Mouse (Mus musculus): ENCODE results near the gene Ddx19b. TPM values are rescaled to one million over a fixed set of nuclear protein-coding genes. Genes with fewer than 3 reads are reported as not detected.

Ddx19b gene
- polyA plus RNA-seq, 1 experiment from 2014 or later = 7.2 TPM

DNA sequence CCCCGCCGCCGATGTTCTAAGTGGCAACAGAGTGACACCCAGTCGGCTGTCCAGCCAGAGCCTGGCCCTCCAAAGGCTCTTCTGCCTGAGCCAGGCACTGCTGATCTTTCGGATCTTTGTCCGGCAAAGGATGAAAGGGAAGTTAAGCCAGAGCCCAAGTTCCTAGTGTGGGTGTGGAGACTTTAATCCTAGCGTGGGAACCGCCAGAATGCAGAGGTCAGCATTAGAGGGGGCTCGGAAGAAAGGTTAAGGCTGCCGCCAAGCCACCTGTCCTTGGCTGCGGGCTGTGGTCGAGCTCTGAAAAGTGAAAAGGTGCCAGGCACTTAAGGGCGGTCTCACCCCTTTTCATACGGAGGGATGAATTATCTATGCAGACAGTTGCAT is 30.1 kb upstream of the Ddx19b start:
- peak overlapping the region; percentile 64 for H3K4me2 ChIP-seq (ENCODE audit: low read depth, low read length)
- H3K4me3 ChIP-seq (ENCODE audit: low read length) = peak overlapping the region; percentile 67
- no peaks in the 10 kb centered on the region for H3K9me3 ChIP-seq (ENCODE audit: control insufficient read depth, low read length)
- peak; percentile 0; the same call in 1 of the 2 replicates for ATAC-seq (ENCODE audit: low read depth)
- no peaks in the 10 kb centered on the region for H3K27me3 ChIP-seq (ENCODE audit: control insufficient read depth, insufficient read depth, low read depth, low read length)
- H3K9ac ChIP-seq (ENCODE audit: low read length) = peak overlapping the region; percentile 62
- no peaks in the 10 kb centered on the region for H3K36me3 ChIP-seq (ENCODE audit: control insufficient read depth, insufficient read depth, low read length)
- WGBS = under 1% methylated on average over 14 of the region's 14 CpGs
- peaks cover 17% of the 10 kb centered on the region for H3K4me1 ChIP-seq (replicated peaks; ENCODE audit: control insufficient read depth, insufficient read depth, low read length)
- H3K27ac ChIP-seq (ENCODE audit: low read length) = no peak overlapping the region

DNA sequence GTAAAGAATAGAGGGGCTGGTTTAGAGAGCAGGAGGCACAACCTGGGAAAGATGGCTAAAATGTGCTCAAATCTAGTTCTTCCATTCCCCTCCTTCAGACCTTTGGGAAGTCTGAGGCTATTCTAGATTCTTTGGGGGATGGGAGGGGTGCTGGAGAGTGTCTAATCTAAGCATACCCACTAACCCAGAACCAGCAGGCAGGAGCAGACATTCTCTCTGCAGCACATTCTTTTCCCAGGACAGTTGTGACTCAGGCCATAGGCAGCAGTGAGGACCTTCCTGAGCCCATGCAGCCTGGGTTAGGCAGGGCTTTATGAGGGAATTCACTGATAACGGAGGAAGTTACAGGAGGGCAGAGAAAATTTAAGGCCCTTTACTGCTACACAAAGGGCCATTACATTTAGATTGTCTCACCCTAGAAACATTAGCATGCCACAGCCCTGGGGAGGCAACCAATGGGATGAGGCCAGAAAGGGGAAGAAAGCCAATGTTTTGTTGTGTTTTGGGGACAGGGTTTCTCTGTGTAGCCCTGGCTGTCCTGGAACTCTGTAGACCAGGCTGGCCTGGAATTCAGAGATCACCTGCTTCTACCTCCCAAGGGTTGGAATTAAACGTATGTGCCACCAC is 27.5 kb upstream of the Ddx19b start:
- H3K27me3 ChIP-seq (ENCODE audit: control insufficient read depth, insufficient read depth, low read depth, low read length) = no peaks in the 10 kb centered on the region
- peaks cover 15% of the 10 kb centered on the region for H3K36me3 ChIP-seq (ENCODE audit: control insufficient read depth, insufficient read depth, low read length)
- no peak overlapping the region for H3K27ac ChIP-seq (ENCODE audit: low read length)
- H3K4me1 ChIP-seq (replicated peaks; ENCODE audit: control insufficient read depth, insufficient read depth, low read length) = peaks cover 17% of the 10 kb centered on the region
- H3K4me2 ChIP-seq (ENCODE audit: low read depth, low read length) = no peak overlapping the region
- no peaks in the 10 kb centered on the region for H3K9me3 ChIP-seq (ENCODE audit: control insufficient read depth, low read length)
- ATAC-seq (ENCODE audit: low read depth) = no peak
- no peak overlapping the region for H3K9ac ChIP-seq (ENCODE audit: low read length)
- H3K4me3 ChIP-seq (ENCODE audit: low read length) = no peak overlapping the region
- 62% methylated on average over 2 of the region's 2 CpGs for WGBS

- H3K27ac ChIP-seq (ENCODE audit: low read length) = peak overlapping the region; percentile 82
- H3K4me1 ChIP-seq (replicated peaks; ENCODE audit: control insufficient read depth, insufficient read depth, low read length) = peaks cover 17% of the 10 kb centered on the region
- peak overlapping the region; percentile 97 for H3K4me2 ChIP-seq (ENCODE audit: low read depth, low read length)
- no peaks in the 10 kb centered on the region for H3K9me3 ChIP-seq (ENCODE audit: control insufficient read depth, low read length)
- ATAC-seq (ENCODE audit: low read depth) = peak; percentile 68
- H3K36me3 ChIP-seq (ENCODE audit: control insufficient read depth, insufficient read depth, low read length) = peaks cover 33% of the 10 kb centered on the region
- peak overlapping the region; percentile 95 for H3K4me3 ChIP-seq (ENCODE audit: low read length)
- WGBS = under 1% methylated on average over 51 of the region's 63 CpGs
- peak overlapping the region; percentile 91 for H3K9ac ChIP-seq (ENCODE audit: low read length)
- H3K27me3 ChIP-seq (ENCODE audit: control insufficient read depth, insufficient read depth, low read depth, low read length) = no peaks in the 10 kb centered on the region
Observed at GRCm38 (mm10) chr8:111056691-111057293, 25.2 kb upstream of the Ddx19b start.

GRCm38 (mm10) chr8:111056158-111056663 is 24.7 kb upstream of the Ddx19b start, which contains the start of gene Exosc6:
TSS of gene Exosc6 (plus strand) at chr8:111056339.
- WGBS = under 1% methylated on average over 53 of the region's 68 CpGs
- H3K27ac ChIP-seq (ENCODE audit: low read length) = peak within 1 kb of the TSS; percentile 82
- peak within 1 kb of the TSS; percentile 97 for H3K4me2 ChIP-seq (ENCODE audit: low read depth, low read length)
- peaks cover 15% of the 10 kb centered on the region for H3K4me1 ChIP-seq (replicated peaks; ENCODE audit: control insufficient read depth, insufficient read depth, low read length)
- H3K4me3 ChIP-seq (ENCODE audit: low read length) = peak within 1 kb of the TSS; percentile 95
- ATAC-seq (ENCODE audit: low read depth) = peak; percentile 95
- no peaks in the 10 kb centered on the region for H3K9me3 ChIP-seq (ENCODE audit: control insufficient read depth, low read length)
- H3K36me3 ChIP-seq (ENCODE audit: control insufficient read depth, insufficient read depth, low read length) = peaks cover 38% of the 10 kb centered on the region
- H3K9ac ChIP-seq (ENCODE audit: low read length) = peak within 1 kb of the TSS; percentile 91
- no peaks in the 10 kb centered on the region for H3K27me3 ChIP-seq (ENCODE audit: control insufficient read depth, insufficient read depth, low read depth, low read length)

DNA sequence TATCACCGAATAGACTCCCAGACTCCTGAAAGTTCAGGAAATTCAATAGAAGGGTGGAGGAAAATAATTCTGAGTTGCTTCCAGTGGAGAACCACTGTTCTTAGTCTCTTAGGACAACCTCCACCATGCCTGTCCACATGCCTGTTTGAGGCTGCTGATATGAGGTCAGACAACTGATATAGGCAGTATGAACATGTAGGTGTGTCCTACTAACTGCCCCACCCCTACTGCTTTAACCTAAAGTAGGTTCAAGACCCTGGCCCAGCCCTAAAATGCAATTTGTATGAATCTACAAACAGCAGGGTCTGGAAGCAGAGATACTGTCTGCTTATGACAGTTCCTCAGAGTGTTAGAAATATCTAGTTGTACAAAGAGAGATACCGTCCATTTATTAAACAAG is 24.1 kb upstream of the Ddx19b start:
- Histone ChIP-seq H3K4me3 (ENCODE audit: low read length) (peak overlapping the region; percentile 95), H3K9ac (ENCODE audit: low read length) (no peak overlapping the region), H3K27me3 (ENCODE audit: control insufficient read depth, insufficient read depth, low read depth, low read length) (no peaks in the 10 kb centered on the region), H3K9me3 (ENCODE audit: control insufficient read depth, low read length) (no peaks in the 10 kb centered on the region), H3K27ac (ENCODE audit: low read length) (no peak overlapping the region), H3K36me3 (ENCODE audit: control insufficient read depth, insufficient read depth, low read length) (peaks cover 38% of the 10 kb centered on the region), H3K4me2 (ENCODE audit: low read depth, low read length) (no peak overlapping the region), H3K4me1 (replicated peaks; ENCODE audit: control insufficient read depth, insufficient read depth, low read length) (peaks cover 11% of the 10 kb centered on the region)
- ATAC-seq (ENCODE audit: low read depth) = no peak
- WGBS = 59% methylated on average over 2 of the region's 2 CpGs

GRCm38 (mm10) chr8:111055031-111055634 is 23.6 kb upstream of the Ddx19b start:
- Histone ChIP-seq H3K9me3 (ENCODE audit: control insufficient read depth, low read length) (no peaks in the 10 kb centered on the region), H3K4me2 (ENCODE audit: low read depth, low read length) (no peak overlapping the region), H3K4me1 (replicated peaks; ENCODE audit: control insufficient read depth, insufficient read depth, low read length) (peaks cover 11% of the 10 kb centered on the region), H3K27ac (ENCODE audit: low read length) (no peak overlapping the region), H3K4me3 (ENCODE audit: low read length) (no peak overlapping the region), H3K36me3 (ENCODE audit: control insufficient read depth, insufficient read depth, low read length) (peaks cover 43% of the 10 kb centered on the region), H3K9ac (ENCODE audit: low read length) (no peak overlapping the region), H3K27me3 (ENCODE audit: control insufficient read depth, insufficient read depth, low read depth, low read length) (no peaks in the 10 kb centered on the region)
- ATAC-seq (ENCODE audit: low read depth) = no peak
- 87% methylated on average over 17 of the region's 17 CpGs for WGBS

DNA sequence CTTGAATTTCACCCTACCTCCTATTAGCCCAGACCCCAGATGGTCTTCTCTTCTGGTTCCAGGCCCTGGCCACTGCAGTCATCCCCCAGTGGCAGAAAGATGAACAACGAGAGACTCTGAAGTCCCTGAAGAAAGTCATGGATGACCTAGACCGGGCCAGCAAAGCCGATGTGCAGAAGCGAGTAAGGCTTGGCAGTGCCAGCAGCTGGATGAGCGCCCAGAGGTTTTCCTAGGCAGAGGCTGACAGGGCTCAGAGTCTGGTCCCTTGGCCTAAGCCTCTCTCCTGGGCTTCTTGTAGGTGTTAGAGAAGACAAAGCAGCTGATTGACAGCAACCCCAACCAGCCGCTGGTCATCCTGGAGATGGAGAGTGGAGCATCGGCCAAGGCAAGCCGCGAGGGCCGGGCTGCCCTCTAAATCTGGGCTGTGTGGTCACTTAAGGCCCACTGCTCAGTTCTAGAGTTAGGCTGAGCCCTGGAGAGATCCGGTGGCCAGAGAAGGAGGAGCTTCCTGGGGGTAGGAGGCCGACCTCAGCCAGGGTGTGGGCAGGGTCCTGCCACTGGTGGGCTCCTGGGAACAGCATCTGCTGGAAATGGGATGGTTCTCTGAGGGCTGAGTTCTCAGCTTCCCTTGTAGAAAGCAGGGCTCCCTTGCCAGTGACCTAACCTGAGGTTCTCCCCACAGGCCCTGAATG is 22.4 kb upstream of the Ddx19b start:
- WGBS = 92% methylated on average over 12 of the region's 12 CpGs
- Histone ChIP-seq H3K4me1 (replicated peaks; ENCODE audit: control insufficient read depth, insufficient read depth, low read length) (peaks cover 11% of the 10 kb centered on the region), H3K27ac (ENCODE audit: low read length) (no peak overlapping the region), H3K4me3 (ENCODE audit: low read length) (no peak overlapping the region), H3K9me3 (ENCODE audit: control insufficient read depth, low read length) (no peaks in the 10 kb centered on the region), H3K27me3 (ENCODE audit: control insufficient read depth, insufficient read depth, low read depth, low read length) (no peaks in the 10 kb centered on the region), H3K4me2 (ENCODE audit: low read depth, low read length) (no peak overlapping the region), H3K9ac (ENCODE audit: low read length) (no peak overlapping the region), H3K36me3 (ENCODE audit: control insufficient read depth, insufficient read depth, low read length) (peaks cover 51% of the 10 kb centered on the region)
- ATAC-seq (ENCODE audit: low read depth) = no peak

DNA sequence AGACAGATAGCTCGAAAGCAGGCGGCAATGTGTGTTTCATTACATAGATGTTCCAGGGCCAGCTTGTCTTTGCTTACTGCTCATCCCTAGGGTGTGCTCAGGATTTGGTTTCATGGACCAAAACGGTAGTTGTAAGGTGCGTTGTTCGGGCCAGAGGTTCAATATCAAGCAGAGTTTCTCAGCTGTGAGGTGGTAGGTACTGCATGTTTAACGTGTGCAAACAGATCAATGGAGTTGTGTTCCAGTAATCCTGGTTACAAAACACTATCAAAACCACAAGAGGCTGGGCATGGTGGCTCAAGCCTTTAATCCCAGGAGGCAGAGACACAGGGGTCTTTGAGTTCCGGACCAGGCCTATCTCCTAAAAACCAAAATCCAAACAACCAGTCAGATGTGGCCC is 17.6 kb upstream of the Ddx19b start:
- Histone ChIP-seq H3K36me3 (ENCODE audit: control insufficient read depth, insufficient read depth, low read length) (peaks cover 72% of the 10 kb centered on the region), H3K27me3 (ENCODE audit: control insufficient read depth, insufficient read depth, low read depth, low read length) (no peaks in the 10 kb centered on the region), H3K4me1 (replicated peaks; ENCODE audit: control insufficient read depth, insufficient read depth, low read length) (no peaks in the 10 kb centered on the region), H3K4me3 (ENCODE audit: low read length) (no peak overlapping the region), H3K4me2 (ENCODE audit: low read depth, low read length) (no peak overlapping the region), H3K9ac (ENCODE audit: low read length) (no peak overlapping the region), H3K27ac (ENCODE audit: low read length) (no peak overlapping the region), H3K9me3 (ENCODE audit: control insufficient read depth, low read length) (no peaks in the 10 kb centered on the region)
- no peak for ATAC-seq (ENCODE audit: low read depth)
- WGBS = 91% methylated on average over 7 of the region's 7 CpGs

DNA sequence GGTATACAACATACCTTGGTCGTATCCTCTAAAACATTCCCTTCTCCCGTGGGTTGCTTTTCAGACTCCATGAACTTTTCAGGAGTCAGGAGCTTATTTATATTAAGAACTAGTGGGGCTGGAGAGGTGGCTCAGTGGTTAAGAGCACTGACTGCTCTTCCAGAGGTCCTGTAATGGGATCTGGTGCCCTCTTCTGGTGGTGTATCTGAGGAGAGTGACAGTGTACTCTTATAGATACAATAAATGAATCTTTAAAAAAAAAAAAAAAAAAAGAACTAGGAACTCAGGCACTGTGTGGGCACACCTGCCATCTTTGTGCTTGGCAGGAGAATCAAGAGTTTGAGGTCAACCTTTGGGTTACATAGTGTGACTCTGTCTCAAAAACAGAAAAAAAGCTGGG is 17.1 kb upstream of the Ddx19b start:
- Histone ChIP-seq H3K9ac (ENCODE audit: low read length) (no peak overlapping the region), H3K4me2 (ENCODE audit: low read depth, low read length) (no peak overlapping the region), H3K9me3 (ENCODE audit: control insufficient read depth, low read length) (no peaks in the 10 kb centered on the region), H3K4me1 (replicated peaks; ENCODE audit: control insufficient read depth, insufficient read depth, low read length) (no peaks in the 10 kb centered on the region), H3K27me3 (ENCODE audit: control insufficient read depth, insufficient read depth, low read depth, low read length) (no peaks in the 10 kb centered on the region), H3K36me3 (ENCODE audit: control insufficient read depth, insufficient read depth, low read length) (peaks cover 72% of the 10 kb centered on the region), H3K27ac (ENCODE audit: low read length) (no peak overlapping the region), H3K4me3 (ENCODE audit: low read length) (no peak overlapping the region)
- 87% methylated on average over 2 of the region's 2 CpGs for WGBS
- ATAC-seq (ENCODE audit: low read depth) = no peak
